Mouse (Mus musculus) bone marrow, adult 2 months (tissue): ENCODE measurements around the gene Gm28051. TPM values are rescaled to one million over a fixed set of nuclear protein-coding genes. Genes with fewer than 3 reads are reported as not detected.

Experiments
- H3K27ac ChIP-seq: fragments of 200-500 bp; 2 replicates; pipeline ENCODE4 v1.5.1; 2012; ENCODE audit warnings: low read depth, mild to moderate bottlenecking, control low read depth, inconsistent platforms, low read length; ENCODE audit not compliant: control insufficient read depth, poor library complexity, insufficient read depth
- H3K4me1 ChIP-seq: fragments of 200-500 bp; 2 replicates; pipeline ENCODE4 v1.6.1; 2011; ENCODE audit warnings: low read length; ENCODE audit not compliant: control insufficient read depth, insufficient read depth
- H3K4me3 ChIP-seq: fragments of 200-500 bp; replicated peaks from 2 replicates; pipeline ENCODE3; 2011; ENCODE audit warnings: mild to moderate bottlenecking, low read depth, low read length, control low read depth; ENCODE audit not compliant: control insufficient read depth
- CTCF ChIP-seq: fragments of 200-500 bp; IDR thresholded peaks from 2 replicates; pipeline ENCODE4 v1.5.1; 2011; ENCODE audit warnings: low read length, control low read depth; ENCODE audit not compliant: control insufficient read depth, insufficient read depth
- POLR2A ChIP-seq: fragments of 200-500 bp; IDR thresholded peaks from 2 replicates; pipeline ENCODE4 v1.6.1; 2011; ENCODE audit warnings: low read depth, mild to moderate bottlenecking, control low read depth, low read length, borderline replicate concordance; ENCODE audit not compliant: control insufficient read depth
- WGBS: fragments of 180-500 bp; shearing (Covaris S2); methylation state at CpG from one replicate; pipeline ENCODE4 v1.1.7; 2018; 5-methylcytosine and 5-hydroxymethylcytosine counted together
- polyA plus RNA-seq: library from polyadenylated mRNA; stranded (reverse); fragments of >200 nt; gene quantifications from 2 replicates; pipeline ENCODE4 v1.2.4, GENCODE M21; 2011; ENCODE audit warnings: low replicate concordance; ENCODE audit not compliant: missing spikeins, insufficient read depth, insufficient read length

The Gm28051 gene
- polyA plus RNA-seq, 1 experiment, result not detected

DNA sequence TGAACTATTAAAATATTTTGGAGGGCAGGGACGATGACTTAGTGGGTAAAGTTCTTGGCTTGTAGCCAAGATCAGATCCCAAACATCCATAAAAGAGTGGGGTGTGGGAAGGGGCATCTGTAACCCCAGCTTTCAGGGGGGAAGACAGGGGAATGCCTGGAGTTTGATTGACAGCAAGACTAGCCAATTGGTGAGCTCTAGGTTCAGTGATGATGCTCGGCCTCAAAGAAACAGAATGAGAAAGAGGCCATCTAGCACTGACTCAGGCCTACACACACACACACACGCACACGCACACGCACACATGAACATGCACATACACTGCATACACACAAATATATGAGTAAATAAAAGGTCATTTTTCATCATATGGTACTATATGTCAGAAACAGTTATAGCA is 47.7 kb downstream of the Gm28051 start:
- no peak for TF ChIP-seq POLR2A
- TF ChIP-seq CTCF, result no peak
- WGBS, result 88% methylated on average over 5 of the region's 5 CpGs
- Histone ChIP-seq H3K27ac (no peak overlapping the region), H3K4me3 (no peak overlapping the region), H3K4me1 (peaks cover 3% of the 10 kb centered on the region; the same call in 1 of the 2 replicates)

DNA sequence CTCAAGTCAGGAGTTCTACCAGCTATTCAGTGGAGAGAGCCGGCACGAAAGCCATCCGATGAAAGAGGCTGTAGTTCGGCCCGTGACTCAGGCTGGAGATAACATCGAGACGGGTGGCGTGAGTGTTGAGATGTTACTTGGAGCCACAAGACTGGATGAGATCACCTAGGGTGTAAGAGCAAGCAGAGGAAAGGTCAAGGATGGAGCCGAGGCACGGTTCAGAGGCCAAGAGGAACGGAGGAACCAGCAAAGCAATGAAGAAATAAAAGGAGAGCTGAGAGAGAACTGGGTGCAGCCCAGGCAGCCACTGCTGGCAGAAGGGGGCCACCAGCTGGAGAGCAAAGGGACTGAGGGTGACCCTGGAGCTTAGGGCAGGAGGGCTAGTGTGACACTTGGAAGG is 49.3 kb downstream of the Gm28051 start:
- WGBS, result 67% methylated on average over 11 of the region's 11 CpGs
- TF ChIP-seq CTCF, result peak; percentile 36; the same call in 1 of the 2 replicates
- TF ChIP-seq POLR2A, result no peak
- Histone ChIP-seq H3K27ac (no peak overlapping the region), H3K4me1 (no peaks in the 10 kb centered on the region; the same call in 1 of the 2 replicates), H3K4me3 (no peak overlapping the region)

DNA sequence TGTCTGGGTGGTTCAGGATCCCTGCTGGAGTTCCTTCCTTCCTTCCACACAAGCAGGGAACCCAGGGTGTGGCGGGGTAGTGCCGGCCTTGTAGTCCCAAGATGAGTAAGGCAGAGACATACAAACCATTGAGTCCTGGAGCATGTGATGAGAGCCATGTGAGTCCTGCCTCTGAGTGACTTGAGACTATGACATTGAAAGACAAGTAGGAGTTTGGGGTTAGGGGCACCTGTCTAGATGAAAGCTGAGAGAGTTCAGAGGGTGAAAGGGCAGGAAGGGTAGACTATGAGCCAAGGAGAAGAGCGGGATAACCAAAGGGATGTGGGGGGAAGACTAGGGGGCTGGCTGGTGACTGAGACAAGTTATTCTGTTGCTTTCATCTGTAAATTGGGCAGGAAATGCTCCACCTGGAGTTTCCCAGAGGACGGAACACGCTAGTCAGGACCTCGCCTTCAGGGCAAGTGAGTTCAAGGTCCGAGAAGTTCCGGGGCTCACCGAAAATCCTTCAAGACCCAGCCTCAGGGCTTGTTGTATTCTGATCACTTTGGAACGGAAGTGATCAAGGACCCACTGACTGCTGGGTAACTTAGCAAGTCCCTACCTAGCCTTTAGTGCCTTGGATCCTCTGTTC is 50.6 kb downstream of the Gm28051 start:
- TF ChIP-seq POLR2A (no peak), CTCF (no peak)

DNA sequence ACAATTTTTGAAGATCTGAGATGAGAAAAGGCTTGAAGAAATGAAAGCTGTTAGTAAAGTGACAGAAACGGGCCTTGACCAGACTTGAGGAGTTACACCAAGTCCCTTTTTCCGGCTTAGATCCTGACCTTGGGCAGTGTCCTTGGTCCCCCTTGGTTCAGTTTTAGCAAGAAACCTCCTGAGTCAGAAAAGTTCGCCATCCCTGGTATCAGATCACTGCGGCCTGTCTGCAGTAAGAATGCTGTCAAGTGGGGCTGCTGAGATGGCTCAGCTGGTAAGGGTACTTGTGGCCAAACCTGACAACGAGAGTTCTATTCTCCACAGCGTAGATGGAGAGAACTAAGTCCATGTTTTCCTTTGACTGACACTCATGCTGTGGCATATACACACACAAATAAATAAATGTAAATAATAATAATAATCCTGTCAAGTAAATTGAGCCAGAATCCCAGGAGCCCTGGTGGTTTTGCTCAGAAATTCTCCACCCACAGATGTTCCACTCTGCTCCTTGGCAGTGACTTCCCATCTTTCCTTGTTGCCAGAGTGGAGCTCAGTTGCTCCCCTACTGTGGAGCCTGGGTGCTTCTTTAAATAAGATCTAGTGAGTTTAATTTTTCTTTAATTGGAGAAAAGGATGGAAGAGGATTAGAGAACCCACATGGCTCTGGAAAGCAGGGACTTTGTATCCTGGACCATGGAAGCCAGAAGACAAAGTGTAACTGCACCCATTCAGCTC is 51.5 kb downstream of the Gm28051 start:
- Histone ChIP-seq H3K27ac (no peak overlapping the region), H3K4me3 (no peak overlapping the region), H3K4me1 (peaks cover 2% of the 10 kb centered on the region; the same call in 1 of the 2 replicates)
- TF ChIP-seq POLR2A (no peak), CTCF (no peak)
- 67% methylated on average over 6 of the region's 6 CpGs for WGBS

More for the DNA sequence above, 50.6 kb downstream of the Gm28051 start:
- 85% methylated on average over 10 of the region's 10 CpGs for WGBS
- H3K4me3 ChIP-seq, result no peak overlapping the region
- H3K4me1 ChIP-seq, result peaks cover 2% of the 10 kb centered on the region; the same call in 1 of the 2 replicates
- no peak overlapping the region for H3K27ac ChIP-seq

DNA sequence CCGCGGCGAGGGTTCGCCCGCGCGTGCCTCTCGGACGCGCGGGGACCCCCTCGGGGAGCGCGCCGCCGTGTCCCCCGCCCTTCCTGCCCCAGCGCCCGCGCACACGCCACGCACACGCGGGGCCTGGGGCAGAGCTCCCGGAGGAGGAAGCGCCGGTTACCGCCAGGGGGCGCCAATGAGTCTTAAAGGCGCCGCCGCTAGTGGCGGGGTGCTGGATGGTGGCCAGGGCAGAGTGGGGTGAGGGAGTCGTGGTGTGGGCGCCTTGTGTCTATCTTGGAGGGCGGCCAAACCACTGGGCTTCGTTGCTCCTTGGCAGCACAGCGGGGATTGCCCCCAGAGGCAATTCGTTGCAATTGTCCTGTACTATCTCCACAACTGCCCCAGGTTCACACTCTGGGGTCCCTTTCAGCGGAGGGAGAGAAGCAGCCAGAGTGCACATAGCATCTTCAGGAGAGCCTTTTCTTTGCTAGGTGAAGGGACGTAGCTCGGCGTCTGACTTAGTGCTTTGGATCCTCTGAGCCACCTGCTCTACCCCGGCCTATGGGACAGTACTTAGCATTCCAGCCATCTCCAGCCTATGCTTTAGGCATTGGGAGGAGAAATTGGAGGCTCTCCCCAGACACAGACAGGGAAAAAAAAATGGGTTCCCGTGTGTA is 52.2 kb downstream of the Gm28051 start:
- no peak for TF ChIP-seq POLR2A
- TF ChIP-seq CTCF, result peak; percentile 64
- Histone ChIP-seq H3K4me1 (peaks cover 2% of the 10 kb centered on the region; the same call in 1 of the 2 replicates), H3K27ac (peak overlapping the region; percentile 97), H3K4me3 (peak overlapping the region; percentile 62)
- 2% methylated on average over 45 of the region's 45 CpGs for WGBS

DNA sequence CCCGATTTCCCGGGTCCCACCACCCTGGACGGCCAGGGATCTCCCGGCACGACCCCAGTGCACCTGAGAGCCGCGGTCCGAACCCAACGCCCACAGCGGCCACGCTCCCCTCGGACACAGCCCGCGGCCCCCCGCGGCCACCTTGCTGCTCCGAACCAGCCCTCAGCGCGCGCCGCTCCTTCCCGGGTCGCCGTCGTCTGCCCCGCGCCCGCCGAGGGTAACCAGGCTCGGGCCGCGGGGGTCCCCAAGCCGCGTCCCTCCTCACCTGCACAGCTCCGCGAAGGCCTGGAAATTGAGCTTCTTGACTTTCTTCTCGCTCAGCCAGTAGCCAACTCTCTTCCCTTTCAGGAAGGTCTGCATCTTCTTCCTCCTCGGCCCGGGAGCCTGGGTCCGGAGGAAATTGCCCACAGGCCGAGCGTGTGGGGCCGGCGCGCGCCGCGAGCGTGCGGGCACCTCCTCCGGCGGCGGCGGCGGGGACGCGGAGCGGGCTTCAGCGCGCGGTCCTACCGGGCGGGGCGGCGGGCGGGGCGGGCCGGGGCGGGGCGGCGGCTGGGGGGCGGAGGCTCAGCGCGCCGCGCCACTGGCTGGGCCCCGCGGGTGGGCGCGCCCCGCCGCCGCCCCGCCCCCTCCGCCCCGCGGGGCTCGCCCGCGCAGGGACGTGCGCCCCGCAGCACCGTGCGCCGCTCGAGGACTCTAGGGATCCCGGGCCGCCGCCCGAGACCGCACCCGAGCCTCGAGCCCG is 52.9 kb downstream of the Gm28051 start, which contains the start of gene Itpk1:
Gene Itpk1 (minus strand): TSS at position 474 of the 742 bp plus-strand sequence.
- Histone ChIP-seq H3K27ac (peak within 1 kb of the TSS; percentile 97), H3K4me3 (peak within 1 kb of the TSS; percentile 95), H3K4me1 (peaks cover 2% of the 10 kb centered on the region; the same call in 1 of the 2 replicates)
- 4% methylated on average over 103 of the region's 105 CpGs for WGBS
- no peak for TF ChIP-seq CTCF
- 0 out of 2 replicates have a peak, but pooled peaks have one; percentile 13 for TF ChIP-seq POLR2A

DNA sequence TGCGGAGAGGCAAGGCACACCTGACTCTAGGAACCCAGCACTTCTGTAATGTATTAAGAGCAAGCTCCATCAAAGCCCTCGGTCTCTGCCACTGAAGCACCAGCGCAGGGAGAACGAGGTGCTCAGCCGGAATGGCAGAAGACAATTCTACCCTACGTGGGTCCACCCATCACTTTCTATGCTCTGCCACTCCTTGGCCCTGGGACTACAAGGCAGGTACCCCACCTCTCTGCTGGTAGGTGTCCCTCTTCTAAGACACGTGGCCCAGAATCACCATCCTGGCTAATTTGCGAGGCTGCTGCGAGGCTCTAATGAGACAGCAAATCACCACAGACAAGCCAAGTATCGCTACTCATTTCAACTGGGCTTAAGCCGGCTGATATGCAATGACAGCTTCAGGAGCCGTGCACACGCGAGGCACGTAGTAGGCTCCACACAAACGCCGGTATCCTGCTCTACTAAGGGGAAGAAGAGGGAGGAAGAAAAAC is 53.6 kb downstream of the Gm28051 start:
- WGBS, result 1% methylated on average over 17 of the region's 17 CpGs
- Histone ChIP-seq H3K4me1 (peaks cover 2% of the 10 kb centered on the region; the same call in 1 of the 2 replicates), H3K4me3 (peak overlapping the region; percentile 95), H3K27ac (peak overlapping the region; percentile 82)
- TF ChIP-seq CTCF (no peak), POLR2A (no peak)

DNA sequence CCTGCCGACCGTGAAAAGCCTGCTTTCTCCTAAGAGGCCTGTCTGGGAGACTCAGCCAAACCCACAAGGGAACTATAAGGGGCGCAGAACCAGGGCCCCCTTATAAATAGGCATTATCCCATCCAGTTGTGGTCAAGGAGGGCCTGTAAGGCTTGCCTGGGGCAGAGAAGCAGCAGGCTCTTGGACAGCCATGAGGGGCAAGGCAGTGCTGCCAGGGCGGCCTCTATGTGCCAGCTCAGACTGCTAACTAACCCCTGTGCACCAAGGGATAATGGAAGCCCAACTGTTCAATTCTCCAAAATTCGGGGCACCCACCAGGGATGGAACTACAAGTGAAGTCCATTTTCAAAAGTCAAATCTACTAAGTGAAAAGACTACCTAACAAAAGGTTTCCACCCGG is 54.1 kb downstream of the Gm28051 start:
- TF ChIP-seq POLR2A (no peak), CTCF (no peak)
- 8% methylated on average over 6 of the region's 6 CpGs for WGBS
- Histone ChIP-seq H3K27ac (no peak overlapping the region), H3K4me3 (no peak overlapping the region), H3K4me1 (peaks cover 2% of the 10 kb centered on the region; the same call in 1 of the 2 replicates)
